Mouse (Mus musculus): ENCODE results near the gene Vill. TPM values are rescaled to one million over a fixed set of nuclear protein-coding genes. Genes with fewer than 3 reads are reported as not detected.

Vill gene
- total RNA-seq (2021), result under 1 TPM; 0.41 to 0.69 TPM

DNA sequence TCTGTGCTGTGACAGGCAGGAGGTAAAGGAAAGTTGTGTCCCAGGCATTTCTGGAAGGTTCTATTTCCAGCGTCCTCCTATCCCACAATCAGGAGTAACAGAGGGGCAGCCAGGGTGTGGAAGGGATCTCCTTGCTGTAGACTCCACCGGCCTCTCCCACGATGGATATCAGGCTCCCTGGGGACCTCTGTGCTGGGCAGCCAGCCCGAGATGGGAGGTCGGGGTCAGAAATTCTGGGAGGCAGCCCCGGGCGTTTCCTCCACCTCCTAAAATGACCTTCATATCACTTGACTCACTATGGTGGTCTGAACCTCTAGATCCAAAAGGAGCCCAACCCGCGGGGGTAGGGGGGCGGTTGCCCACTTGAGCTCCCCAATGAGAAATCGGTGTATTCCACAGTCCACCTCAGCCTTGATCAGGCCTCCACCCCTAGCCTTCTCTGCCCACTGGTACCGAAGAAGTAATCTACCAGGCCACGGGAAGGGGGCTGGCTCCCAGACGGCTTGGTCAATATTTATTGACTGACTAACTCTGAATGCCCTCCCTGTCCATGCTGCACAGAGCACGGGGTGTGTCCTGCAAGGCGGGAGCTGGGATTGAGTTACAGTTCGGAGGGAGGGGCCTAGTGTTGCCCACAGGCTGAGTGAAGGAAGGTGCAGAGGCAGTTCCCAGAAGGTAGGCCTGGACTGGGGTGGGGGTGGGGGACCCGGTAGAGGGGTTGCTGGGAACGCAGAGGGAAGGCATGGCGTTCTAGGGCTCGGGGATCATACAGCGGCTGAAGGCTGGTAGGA, at the start of gene Vill:
Gene Vill, plus strand, starts transcription at position 625 of the 791 bp plus-strand sequence.
- intact Hi-C loops (cut with DNase I), result no loop called here
- no peak for DNase-seq

DNA sequence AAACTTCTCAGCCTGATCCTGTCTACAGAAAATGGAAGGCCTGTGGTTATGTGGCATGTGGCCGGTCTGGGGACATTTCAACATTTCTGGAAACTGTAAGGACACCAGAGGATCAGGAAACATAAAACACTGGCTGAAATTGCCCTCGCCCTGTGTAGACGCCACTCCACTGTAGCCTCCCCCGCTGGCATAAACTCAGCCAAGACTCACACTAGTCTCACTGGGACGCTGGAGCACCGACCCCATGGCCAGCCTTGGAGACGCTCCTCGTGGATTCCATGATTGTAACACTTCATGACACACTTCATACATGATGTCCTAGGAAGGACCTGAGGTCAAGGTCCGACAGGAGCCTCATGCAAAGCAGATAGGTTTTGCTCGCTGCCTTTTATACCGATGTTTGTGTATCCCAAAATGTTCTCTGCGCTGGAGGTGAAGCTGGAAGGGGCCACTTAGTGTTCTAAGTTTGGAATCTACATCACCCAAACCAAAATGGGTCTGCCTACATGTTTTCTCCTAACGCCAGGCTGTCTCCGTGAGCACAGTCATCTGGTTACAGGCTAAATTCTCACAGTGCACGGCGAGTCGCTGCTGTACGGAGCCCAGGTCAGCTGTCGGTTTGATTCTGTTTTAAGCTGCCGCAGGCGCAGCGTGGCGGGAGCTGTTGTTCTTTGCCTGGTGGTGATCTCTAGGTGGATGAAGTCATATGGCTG, 48.4 kb upstream of the Vill start:
- DNase-seq, result no peak
- intact Hi-C loops (cut with DNase I), result no loop called here

DNA sequence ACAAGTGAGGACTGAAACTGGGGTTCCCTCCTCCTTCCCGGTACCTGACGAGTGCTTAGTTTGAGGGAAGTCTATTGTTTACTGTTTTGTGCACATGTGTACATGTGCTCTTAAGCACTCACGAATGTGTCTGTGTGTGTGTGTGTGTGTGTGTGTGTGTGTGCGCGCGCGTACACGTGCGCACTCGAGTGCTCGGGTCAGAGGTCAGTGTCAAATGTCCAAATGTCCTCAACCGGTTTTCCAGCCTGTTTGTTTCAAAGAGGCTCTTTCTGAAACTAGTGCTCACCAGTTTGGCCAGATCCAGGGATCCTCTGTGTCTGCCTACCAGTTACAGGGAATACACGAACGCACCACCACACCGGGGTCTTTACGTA, 47.9 kb upstream of the Vill start:
- intact Hi-C loops (cut with DNase I), result no loop called here
- DNase-seq, result no peak

DNA sequence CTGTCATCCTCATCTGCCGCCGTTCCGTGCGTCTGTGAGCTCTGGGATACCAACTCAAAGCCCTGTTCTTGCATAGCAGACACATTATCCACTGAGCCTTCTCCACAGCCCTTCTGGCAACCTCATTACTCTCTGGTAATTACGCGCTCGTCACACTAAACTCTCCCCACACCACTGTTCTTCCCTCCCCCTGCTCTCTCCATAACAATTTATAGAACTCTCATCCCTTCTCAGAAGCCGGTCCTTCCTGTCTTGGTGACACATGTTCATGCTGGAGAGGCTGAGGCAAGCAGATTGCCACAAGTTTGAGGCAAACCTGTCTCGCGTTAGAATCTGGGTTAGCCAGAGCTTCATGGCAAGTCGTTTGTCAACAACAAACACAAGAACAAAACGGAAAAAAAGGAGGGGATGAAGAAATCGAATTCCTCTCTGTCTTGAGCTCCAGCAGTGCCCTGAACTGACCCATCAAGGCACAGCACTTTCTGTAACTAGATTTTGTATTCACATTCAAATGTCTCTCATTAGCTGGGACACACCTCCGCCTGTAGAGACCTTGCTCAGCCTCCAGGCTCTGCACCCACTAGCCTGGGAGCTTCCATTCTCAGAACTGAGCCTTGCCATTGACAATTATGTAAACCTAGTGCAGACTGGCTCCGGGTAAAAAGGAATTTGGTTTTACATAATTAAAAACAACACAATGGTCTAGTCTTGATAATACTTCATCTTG, 47.1 kb upstream of the Vill start:
- intact Hi-C loops (cut with DNase I), result no loop called here
- no peak for DNase-seq

DNA sequence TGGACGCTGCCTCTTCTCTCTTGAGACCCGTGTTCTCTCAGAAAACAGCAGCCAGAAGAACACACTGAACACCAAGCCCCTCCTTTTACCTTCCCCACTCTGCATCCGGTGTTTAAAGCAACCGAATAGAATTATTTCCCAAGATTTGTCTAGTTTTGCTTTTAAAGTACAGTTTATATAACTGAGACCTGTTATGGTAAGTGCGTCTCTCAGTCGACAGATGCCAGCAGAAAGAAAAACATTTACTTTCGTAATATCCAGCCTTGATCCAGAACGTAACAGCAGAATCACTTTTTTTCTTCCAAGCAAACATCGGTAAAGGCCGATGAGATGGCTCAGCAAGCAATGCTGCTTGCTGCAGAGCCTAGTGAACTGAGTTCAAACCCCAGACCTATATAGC, 45.3 kb upstream of the Vill start:
- intact Hi-C loops (cut with DNase I), result no loop called here
- no peak for DNase-seq

DNA sequence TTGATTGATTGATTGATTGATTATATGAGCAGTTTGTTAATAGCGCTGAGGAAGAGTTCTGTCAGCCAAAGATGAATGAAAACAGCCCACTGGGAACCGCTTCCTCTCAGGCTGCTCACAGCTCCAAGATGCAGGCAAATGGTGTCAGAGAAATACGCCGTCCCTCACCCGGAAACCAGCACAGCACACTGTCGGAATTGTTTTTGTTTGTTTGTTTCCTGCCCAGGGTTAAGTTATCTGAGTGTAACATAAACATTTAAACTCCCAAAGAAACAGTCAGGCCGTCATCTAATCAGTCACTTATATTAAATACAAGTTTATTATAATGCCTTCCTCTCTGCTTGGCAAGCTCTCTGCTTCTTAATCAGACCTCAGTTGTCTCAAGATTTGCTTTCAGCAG, 43.7 kb upstream of the Vill start:
- intact Hi-C loops (cut with DNase I), result no loop called here
- DNase-seq, result no peak

DNA sequence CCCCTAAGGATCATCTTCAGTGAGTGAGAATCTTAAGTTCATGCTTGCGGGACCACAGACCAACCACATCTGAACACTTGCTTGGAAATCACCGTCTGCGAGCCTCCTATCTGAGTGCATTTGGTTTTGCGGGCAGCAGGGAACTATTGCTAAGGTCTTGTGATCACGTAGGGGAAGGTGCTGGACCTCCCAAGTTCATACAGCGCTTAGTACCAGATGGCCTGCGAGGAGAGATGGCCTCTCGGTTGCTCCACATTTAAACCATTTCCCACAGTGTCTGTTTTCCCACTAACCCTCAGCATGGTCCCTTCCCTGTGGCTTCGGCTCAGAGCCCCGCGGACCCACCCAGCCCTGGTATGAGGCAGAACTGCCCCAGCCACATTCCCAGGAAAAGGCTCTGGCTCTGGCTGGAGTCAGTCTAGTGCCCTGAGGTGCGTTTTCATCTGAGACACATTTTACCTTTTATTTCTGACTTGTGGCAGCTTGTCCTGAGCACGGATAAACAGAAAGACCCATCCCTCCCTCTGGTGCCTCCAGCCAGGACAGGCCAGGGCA, 42.3 kb upstream of the Vill start:
- DNase-seq, result no peak
- intact Hi-C loops (cut with DNase I), result no loop called here

DNA sequence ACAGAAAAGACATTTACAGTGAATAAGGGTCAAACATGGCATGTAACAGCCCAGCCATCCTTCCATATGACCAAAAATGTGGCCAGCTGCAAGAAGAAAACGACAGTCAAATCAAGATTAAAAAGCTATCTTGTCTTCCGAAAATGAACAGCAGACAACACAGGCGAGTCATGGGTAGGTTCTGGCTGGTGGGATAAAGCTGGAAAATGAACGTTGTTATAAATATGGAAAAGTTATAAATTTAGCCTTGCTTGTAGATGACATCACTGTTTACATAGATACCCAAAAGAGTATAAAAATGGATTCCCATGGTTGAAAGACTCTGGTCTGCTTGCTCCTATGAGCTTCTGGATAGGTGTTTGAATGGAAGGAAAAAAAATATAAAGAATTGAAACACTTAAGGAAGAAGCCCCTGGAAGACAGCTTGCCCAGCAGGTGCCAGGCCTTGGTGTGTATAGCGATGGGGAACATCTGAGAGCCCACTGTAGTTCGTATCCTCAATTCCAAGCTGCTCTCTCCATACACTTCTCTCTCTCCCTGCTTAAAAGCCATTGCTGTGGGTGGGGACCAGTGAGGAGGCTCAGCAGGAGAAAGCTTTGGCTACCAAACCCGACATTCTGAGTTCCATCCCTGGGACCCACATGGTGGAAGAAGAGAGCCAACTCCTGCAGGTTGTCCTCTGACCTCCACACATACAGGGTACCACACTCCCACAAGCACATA, 35.6 kb upstream of the Vill start:
- no peak for DNase-seq
- intact Hi-C loops (cut with DNase I), result no loop called here

DNA sequence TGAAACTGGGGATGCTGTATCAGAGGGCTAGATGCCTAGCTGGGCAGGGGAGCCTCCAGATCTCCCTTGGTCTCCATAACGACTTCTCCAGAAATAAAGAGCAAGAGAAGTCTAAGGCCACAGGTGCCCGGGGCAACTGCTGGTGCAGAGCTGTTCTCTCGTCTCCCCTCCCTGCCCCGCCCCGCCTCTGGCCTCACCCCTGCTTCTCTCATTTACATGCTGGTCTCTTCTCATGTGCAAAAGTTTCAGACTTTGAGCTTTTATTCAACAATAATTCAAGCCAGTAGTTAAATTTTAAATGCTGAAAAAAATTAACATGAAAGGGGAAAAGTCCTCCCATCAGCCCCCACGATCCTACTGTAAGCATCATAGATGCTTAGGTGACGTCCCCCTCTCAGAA, 30.8 kb upstream of the Vill start:
- no peak for DNase-seq
- intact Hi-C loops (cut with DNase I), result no loop called here

DNA sequence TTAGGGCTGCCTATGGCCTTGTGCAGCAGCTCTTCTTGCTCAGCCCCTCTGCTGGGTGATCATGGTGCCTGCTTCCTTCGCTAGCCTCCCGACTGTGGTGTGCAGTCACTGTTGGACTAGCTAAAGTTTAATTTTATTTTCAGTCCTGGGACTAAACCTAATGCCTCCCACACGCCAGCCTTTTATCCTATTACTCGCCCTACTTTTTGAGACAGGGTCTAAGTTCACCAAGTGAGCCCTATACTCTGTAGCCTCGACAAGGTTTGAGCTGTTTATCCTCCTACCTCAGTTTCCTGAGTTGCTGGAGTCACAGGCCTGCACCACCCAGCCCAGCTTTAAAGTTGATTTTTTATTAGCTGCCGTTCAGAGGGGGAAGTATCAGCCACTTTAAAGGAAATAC, 27.3 kb upstream of the Vill start:
- DNase-seq, result no peak
- intact Hi-C loops (cut with DNase I), result no loop called here

DNA sequence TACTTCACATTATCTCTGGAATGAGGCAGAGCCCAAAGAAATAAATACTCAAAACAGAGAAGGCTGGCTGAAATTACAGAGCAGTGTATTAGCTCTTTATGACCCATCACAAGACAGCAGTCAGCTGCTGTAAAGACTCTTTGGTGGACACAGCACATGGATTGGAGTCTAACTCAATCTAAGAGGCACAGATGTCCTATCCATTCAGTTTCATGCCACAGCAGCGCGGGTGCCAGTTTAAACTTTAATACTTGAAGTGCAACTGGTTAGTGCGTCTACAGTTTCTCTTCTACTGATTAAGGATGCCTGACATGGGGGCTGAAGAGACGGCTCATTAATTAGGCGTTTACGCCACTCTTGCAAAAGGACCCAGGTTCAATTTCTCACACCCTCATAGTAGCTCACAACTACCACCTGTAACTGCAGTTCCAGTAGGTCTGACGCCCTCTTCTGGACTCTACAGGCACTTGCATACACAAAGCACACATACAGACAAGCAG, 26.7 kb upstream of the Vill start:
- no peak for DNase-seq
- intact Hi-C loops (cut with DNase I), result no loop called here

DNA sequence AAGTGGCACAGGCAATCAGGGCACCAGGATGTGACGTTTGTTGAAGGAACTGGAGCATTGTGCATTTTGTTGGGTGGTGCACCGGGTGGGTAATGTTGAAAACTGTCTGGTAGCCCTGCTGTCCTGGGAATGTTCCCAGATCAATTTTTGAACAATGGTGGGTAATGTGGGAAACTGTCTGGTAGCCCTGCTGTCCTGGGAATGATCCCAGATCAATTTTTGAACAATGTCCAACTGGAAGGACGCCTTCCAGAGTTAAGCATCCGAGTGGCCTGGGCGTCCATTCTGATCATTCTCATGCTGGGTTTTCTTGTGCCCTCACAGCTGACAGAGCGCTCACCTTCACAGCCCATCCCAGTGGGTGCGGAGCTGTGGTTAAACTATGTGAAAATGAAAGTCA, 25.2 kb upstream of the Vill start:
- DNase-seq, result no peak
- intact Hi-C loops (cut with DNase I), result no loop called here

DNA sequence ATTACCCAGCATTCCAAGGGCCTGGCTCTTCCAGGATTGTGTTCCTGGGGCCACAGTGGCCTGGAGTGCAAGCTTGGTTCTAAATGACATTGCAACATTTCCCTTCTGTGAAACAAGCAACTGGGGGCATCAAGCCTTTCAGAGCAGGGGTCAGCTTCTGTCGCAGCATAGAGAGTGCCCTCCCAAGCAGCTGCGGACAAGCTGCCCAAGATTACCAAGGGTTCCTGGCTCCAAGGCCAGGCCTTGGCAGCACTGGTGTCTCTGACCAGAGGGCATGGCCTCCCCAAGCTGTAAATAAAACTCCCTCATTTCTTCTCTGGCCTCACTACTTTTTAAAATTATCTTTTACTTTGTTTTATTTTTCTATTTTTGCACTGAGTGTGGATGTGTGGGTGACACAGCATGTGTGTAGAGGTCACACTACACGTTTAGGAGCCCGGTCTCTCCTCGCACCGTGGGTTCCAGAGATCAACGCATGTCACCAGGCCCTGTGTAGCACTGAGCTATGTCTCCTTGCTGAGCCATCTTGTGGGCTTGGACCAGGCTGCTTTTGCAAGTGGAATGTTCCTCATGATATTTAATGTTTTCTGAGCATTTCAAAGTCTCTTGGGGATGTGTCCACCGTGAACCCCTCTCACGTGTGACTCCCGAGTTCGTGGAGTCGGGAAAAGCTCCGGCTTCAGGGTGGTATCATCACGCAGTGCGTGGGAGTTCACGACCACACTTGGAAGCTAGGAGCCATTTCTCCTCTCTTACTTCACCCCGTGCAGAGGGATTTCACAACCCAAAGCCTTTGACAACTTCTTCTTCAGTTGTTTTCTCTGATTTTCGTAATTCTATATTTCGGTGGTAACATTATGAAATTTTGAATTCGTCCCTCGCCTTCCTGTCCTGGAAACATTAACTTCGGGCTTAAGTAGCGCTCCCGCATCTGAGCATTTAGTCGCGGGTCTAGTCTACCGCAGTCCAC, 24.1 kb upstream of the Vill start:
- no peak for DNase-seq
- intact Hi-C loops (cut with DNase I), result loop anchor here (1.0 kb wide), 1 partner anchor 108 kb away; no protein-coding TSS in a partner anchor

DNA sequence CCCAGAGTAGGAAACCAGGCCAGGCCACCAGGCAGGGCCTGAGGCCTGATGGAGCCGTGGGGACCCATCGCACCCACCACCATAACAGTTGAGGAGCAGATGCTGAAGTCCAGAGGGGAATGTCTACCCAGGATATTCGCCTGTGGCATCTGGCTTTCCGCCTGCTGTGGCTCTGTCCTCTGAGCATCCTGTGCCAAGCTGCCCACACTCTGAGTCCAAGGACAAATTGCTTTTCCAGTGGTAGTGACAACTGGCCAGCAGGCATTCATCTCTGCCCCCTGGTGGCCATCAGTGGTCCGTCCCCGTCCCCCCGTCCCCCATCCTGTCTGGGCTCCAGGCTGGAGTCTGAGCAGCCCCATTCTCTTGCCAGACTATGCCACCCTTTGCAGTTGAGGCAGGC, 23.0 kb upstream of the Vill start:
- peak; percentile 76 to 77 for DNase-seq
- intact Hi-C loops (cut with DNase I), result loop anchor here (1.0 kb wide), 1 partner anchor 109 kb away; no protein-coding TSS in a partner anchor

DNA sequence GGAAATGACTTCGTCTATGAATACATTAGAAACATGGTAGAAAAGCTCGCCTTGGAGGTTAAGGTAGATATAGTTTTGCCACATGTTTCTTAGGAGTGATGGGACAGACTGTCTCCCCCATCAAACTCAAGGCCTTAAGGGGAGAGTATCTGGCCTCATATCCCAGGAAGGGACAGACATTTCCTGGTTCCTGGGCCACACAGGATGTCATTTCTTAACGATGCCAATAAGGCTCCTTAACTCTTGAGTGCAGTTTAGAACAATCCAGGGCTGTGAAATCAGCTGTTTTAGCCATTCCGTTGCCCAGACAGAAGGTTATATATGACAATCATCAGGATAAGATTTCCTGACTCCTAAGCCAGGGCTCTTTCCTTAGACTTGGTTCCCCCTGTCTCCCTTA, 21.5 kb upstream of the Vill start:
- intact Hi-C loops (cut with DNase I), result loop anchor here (2.0 kb wide), 1 partner anchor 36 kb away; no protein-coding TSS in a partner anchor
- no peak for DNase-seq

DNA sequence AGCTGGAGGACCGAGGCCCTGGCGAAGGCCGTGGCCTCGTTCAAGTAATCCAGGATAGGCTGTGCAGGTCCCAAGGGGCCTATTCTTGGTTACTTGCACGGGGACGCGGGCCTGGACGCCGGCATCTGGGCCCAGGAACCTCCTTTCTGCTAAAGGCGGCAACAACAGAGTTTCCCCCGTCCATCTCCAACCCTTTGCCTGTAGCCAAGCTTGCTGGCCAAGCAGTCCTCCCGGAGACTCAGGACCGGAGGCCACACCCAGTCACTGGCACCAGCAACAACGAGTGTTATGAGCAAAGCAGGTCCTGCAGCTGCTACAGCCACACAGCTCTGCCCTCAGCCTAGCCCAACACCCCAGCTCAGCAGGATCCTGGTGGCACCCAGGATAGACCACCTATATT, 20.8 kb upstream of the Vill start:
- peak; percentile 70 to 76 for DNase-seq
- intact Hi-C loops (cut with DNase I), result loop anchor here (2.0 kb wide), 1 partner anchor 35 kb away; no protein-coding TSS in a partner anchor

DNA sequence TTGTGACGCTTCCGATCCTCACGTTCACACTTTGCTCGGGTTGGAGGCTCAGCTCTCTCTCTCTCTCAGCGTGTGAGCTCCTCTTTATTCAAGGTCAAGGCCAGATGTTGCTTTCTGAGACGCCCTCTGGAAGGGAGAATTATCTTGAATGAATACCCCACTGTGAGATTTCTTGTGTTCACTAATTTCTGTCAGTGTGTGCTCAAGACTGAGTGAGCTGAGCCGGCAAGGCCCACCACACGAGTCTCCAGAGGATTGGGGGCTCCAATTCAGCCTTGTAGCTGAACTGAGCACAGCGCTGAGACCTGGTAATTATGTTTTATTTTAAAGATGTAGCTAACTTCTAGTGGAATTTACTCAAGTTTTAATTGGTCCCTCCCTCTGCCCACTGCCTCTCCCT, 20.0 kb upstream of the Vill start:
- intact Hi-C loops (cut with DNase I), result no loop called here
- DNase-seq, result no peak

DNA sequence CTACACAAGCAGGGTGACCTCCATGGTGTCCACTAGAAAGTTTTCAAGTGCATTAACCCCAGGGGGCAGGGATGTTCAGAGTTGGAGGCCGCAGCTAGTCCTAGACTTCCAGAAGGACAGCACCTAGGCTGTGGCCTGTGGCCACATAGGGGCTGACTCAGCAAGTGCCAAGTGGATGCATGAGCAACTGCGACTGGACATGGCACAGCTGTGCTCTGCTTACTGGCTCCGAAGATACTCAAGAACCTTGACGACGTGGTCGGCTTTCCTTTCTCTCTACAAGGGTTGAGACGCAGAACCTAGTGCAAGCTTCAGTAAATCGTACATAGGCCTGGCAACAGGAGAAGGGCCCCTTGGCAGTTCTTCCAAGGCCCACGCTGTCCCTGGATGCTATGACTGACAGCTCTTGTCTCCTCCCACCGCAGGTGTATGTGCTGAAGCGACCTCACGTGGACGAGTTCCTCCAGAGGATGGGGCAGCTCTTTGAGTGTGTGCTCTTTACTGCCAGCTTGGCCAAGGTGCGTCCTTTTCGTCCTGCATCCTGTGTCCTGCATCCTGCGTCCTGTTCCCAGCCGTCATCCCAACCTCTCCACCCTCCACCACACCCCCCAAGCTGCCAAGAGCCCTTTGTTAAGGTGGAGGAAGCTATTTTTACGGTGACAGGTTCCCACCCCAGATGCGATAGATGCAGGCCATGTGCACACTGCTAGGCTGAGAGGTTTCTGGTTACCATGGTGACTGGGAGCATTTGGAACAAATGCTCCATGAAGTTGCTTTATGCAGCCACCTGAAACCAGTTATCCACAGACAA, 19.3 kb upstream of the Vill start:
- intact Hi-C loops (cut with DNase I), result no loop called here

More for the DNA sequence above, 19.3 kb upstream of the Vill start:
- no peak for DNase-seq
